Mouse (Mus musculus): ENCODE results near the gene Ddc. TPM values are rescaled to one million over a fixed set of nuclear protein-coding genes. Genes with fewer than 3 reads are reported as not detected.
A peak's percentile ranks its signal among the peaks of the same experiment; 100 is the strongest.

Ddc gene
- polyA plus RNA-seq, 1 experiment from 2014 or later = 11.9 TPM

DNA sequence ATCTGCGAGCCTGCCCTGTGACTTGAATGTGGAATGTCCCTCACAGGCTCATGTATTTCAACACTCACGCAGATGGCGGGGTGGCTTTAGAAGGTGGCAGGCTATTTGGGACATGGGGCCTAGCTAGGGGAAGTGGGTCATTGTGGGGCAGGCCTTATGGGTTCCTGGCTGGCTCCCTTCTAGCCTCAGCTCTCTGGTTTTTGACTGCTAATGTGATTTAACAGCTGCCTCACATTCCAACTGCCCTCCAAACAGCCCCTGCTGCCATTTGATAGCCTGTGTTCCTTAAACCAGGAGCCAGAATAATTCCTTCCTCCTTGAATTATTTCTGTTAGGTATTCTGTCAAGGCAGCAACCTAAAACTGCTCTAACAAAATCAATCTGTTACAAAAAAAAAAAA, 41.0 kb downstream of the Ddc start:
- H3K9ac ChIP-seq (ENCODE audit: low read depth, low read length) = no peak overlapping the region
- no peaks in the 10 kb centered on the region for H3K36me3 ChIP-seq (ENCODE audit: control insufficient read depth, insufficient read depth, low read length)
- peaks cover 11% of the 10 kb centered on the region for H3K4me1 ChIP-seq (ENCODE audit: control insufficient read depth, insufficient read depth, low read depth, low read length)
- 93% methylated on average over 3 of the region's 3 CpGs for WGBS
- H3K27ac ChIP-seq (ENCODE audit: low read depth, low read length) = no peak overlapping the region
- no peak overlapping the region for H3K4me2 ChIP-seq (ENCODE audit: low read length)
- H3K4me3 ChIP-seq (ENCODE audit: low read length) = no peak overlapping the region
- H3K27me3 ChIP-seq (replicated peaks; ENCODE audit: control insufficient read depth, insufficient read depth, low read length) = no peaks in the 10 kb centered on the region
- no peaks in the 10 kb centered on the region for H3K9me3 ChIP-seq (ENCODE audit: control insufficient read depth, low read length)
- no peak for ATAC-seq

DNA sequence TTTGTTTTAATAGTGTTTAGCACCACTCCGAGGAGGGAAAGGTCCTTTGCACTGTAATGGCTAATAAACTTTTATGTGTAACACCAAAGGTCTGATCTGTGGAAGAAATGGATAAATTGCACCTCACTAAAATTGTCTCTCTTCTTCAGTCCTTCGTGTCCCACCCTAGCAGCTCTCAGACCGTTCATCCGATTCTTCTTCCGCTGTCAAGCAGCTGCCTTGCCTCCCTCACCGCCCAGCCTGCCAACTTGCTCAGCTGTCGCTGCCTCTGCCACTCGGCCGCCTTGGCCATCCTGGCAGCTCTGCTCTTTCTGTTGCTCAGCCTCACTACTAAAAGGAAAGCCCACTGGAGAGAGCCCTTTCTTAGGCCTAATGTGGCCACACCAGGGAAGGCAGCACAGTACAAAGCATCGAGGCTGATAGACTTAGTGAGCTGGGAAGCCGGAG, 42.2 kb downstream of the Ddc start:
- H3K4me2 ChIP-seq (ENCODE audit: low read length) = 0 out of 2 replicates have a peak overlapping the region, but pooled peaks have one; percentile 5
- WGBS = 23% methylated on average over 11 of the region's 11 CpGs
- H3K27ac ChIP-seq (ENCODE audit: low read depth, low read length) = peak overlapping the region; percentile 36; the same call in 1 of the 2 replicates
- H3K9ac ChIP-seq (ENCODE audit: low read depth, low read length) = 0 out of 2 replicates have a peak overlapping the region, but pooled peaks have one; percentile 4
- H3K9me3 ChIP-seq (ENCODE audit: control insufficient read depth, low read length) = no peaks in the 10 kb centered on the region
- H3K27me3 ChIP-seq (replicated peaks; ENCODE audit: control insufficient read depth, insufficient read depth, low read length) = no peaks in the 10 kb centered on the region
- H3K4me3 ChIP-seq (ENCODE audit: low read length) = no peak overlapping the region
- H3K4me1 ChIP-seq (ENCODE audit: control insufficient read depth, insufficient read depth, low read depth, low read length) = peaks cover 11% of the 10 kb centered on the region
- no peaks in the 10 kb centered on the region for H3K36me3 ChIP-seq (ENCODE audit: control insufficient read depth, insufficient read depth, low read length)
- ATAC-seq = peak; percentile 72

DNA sequence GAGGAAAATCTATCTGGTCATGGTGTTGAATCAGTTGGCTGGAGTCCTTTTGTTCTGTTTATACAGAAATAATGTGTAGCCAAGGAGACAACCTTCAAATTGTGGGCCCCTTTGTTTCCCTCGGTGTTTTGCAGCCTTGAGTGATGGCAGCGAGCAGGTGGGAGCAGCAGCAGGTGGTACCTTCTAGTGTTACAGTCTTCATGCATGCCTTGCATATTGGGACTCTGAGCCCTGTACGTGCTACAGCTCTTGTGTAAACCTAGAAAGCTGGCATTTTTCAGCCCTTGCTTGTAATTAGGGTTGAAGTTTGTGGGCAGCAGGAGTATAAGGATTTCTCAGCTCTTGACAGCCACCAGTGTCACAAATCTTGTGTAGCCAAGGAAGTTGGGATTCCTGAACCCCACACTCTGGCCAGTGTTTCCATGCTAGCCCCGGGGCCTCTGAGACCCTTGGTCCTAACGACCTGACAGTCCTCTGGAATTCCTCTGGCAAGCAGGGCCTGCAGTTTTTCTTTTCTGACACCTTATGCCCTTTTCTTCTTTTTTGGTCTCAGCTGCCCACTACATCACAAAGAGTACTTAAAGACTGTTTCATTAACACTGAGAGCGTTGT, 42.8 kb downstream of the Ddc start:
- Histone ChIP-seq H3K36me3 (ENCODE audit: control insufficient read depth, insufficient read depth, low read length) (no peaks in the 10 kb centered on the region), H3K9ac (ENCODE audit: low read depth, low read length) (no peak overlapping the region), H3K9me3 (ENCODE audit: control insufficient read depth, low read length) (no peaks in the 10 kb centered on the region), H3K27me3 (replicated peaks; ENCODE audit: control insufficient read depth, insufficient read depth, low read length) (no peaks in the 10 kb centered on the region), H3K4me2 (ENCODE audit: low read length) (no peak overlapping the region), H3K4me3 (ENCODE audit: low read length) (no peak overlapping the region), H3K4me1 (ENCODE audit: control insufficient read depth, insufficient read depth, low read depth, low read length) (peaks cover 15% of the 10 kb centered on the region), H3K27ac (ENCODE audit: low read depth, low read length) (no peak overlapping the region)
- 16% methylated on average over 6 of the region's 6 CpGs for WGBS
- no peak for ATAC-seq

DNA sequence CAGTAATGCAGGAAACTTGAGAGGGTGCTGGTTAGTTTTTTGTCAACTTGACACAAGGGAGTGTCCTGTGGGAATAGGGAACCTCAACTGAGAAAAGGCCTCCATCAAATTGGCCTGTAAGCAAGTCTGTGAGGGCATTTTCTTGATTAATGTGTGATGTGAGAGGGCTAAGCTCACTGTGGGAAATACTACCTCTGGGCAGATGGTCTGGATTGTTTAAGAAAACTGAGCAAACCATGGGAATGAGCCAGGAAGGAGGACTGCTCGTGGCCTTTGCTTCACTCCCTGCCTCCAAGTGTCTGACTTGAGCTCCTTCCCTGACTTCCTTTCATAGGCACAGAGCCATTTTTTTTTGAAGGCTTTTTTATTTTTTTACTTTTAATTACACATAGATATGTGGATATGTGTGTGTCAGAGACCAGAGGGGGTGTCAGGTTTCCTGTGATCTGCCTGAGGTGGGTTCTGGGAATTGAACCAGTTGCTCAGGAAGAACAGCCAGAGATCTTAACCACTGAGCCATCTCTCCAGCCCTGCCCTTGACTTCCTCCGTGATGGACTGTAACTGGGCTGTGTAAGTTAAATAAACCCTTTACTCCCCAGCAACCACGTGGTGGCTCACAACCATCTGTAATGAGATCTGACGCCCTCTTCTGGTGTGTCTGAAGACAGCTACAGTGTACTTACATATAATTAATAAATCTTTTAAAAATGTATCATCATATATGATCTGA, 44.0 kb downstream of the Ddc start:
- no peak for ATAC-seq
- 49% methylated on average over 4 of the region's 4 CpGs for WGBS
- H3K4me3 ChIP-seq (ENCODE audit: low read length) = no peak overlapping the region
- H3K27ac ChIP-seq (ENCODE audit: low read depth, low read length) = no peak overlapping the region
- no peak overlapping the region for H3K4me2 ChIP-seq (ENCODE audit: low read length)
- H3K4me1 ChIP-seq (ENCODE audit: control insufficient read depth, insufficient read depth, low read depth, low read length) = peaks cover 16% of the 10 kb centered on the region
- H3K9me3 ChIP-seq (ENCODE audit: control insufficient read depth, low read length) = no peaks in the 10 kb centered on the region
- no peak overlapping the region for H3K9ac ChIP-seq (ENCODE audit: low read depth, low read length)
- no peaks in the 10 kb centered on the region for H3K36me3 ChIP-seq (ENCODE audit: control insufficient read depth, insufficient read depth, low read length)
- no peaks in the 10 kb centered on the region for H3K27me3 ChIP-seq (replicated peaks; ENCODE audit: control insufficient read depth, insufficient read depth, low read length)

DNA sequence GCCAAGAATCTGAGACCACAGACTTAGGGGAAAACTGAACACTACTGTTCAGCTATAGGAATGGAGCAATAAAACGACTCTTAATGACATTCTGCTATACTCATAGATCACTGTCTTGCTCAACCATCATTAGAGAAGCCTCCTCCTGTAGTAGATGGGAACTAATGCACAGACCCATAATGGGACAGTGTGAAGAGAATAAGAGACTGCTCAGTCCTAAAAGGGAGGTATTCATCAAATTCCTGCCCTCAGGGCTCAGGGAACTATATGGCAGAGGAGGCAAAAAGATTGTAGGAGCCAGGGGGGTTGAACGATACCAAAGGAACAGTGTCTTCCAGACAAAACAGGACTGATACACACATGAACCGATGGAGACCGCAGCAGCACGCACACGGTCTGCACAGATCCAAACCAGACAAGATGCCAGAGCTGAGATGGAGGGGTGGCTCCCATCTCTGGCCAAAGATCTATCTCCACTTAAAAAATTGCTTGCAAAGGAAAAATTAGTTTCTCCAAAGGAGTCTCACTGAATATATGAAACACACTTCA, 45.9 kb downstream of the Ddc start:
- no peaks in the 10 kb centered on the region for H3K27me3 ChIP-seq (replicated peaks; ENCODE audit: control insufficient read depth, insufficient read depth, low read length)
- no peak overlapping the region for H3K4me2 ChIP-seq (ENCODE audit: low read length)
- no peak overlapping the region for H3K27ac ChIP-seq (ENCODE audit: low read depth, low read length)
- no peaks in the 10 kb centered on the region for H3K36me3 ChIP-seq (ENCODE audit: control insufficient read depth, insufficient read depth, low read length)
- peak; percentile 32; the same call in 1 of the 2 replicates for ATAC-seq
- 72% methylated on average over 6 of the region's 6 CpGs for WGBS
- H3K9ac ChIP-seq (ENCODE audit: low read depth, low read length) = no peak overlapping the region
- H3K4me1 ChIP-seq (ENCODE audit: control insufficient read depth, insufficient read depth, low read depth, low read length) = peaks cover 16% of the 10 kb centered on the region
- H3K4me3 ChIP-seq (ENCODE audit: low read length) = no peak overlapping the region
- no peaks in the 10 kb centered on the region for H3K9me3 ChIP-seq (ENCODE audit: control insufficient read depth, low read length)

DNA sequence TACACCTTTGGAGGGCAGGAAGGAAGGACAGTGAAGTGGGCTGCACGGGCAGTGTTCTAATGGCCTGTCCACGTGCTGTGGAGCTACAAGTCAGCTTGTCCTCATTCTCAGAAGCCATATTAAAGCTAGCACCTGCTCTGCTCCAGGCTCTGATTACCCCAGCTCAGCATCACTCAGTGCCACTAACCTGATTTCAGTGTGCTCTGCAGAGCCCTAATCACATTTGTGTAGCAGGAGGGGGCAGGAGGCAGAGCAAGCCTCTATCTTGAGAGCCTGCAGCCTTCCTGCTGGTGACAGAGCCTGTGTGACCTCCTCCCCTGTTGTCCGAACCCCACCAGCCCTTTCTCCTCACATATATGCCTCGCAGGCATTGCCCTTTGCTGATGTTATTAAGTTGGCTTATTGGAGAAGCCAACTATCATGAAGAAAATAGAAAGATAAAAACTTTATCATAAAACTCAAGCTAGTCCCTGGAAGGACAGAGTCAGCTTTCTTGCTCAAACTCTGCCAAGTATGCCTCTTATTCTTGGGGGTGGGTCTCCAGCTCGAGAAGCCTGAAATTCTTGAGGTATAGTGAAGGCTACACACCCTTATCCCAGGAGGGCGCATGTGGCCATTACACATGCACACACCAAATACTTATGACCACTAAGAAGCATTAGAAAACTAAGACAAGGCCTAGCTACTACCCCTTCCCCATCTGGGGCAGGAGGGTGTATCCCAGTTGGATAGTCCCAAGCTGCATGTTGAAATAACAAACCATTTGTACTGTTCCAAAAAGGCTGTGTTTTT, 47.3 kb downstream of the Ddc start:
- Histone ChIP-seq H3K4me1 (ENCODE audit: control insufficient read depth, insufficient read depth, low read depth, low read length) (peaks cover 9% of the 10 kb centered on the region), H3K27me3 (replicated peaks; ENCODE audit: control insufficient read depth, insufficient read depth, low read length) (no peaks in the 10 kb centered on the region), H3K27ac (ENCODE audit: low read depth, low read length) (no peak overlapping the region; the same call in 1 of the 2 replicates), H3K9me3 (ENCODE audit: control insufficient read depth, low read length) (no peaks in the 10 kb centered on the region), H3K4me2 (ENCODE audit: low read length) (no peak overlapping the region), H3K36me3 (ENCODE audit: control insufficient read depth, insufficient read depth, low read length) (no peaks in the 10 kb centered on the region), H3K4me3 (ENCODE audit: low read length) (no peak overlapping the region), H3K9ac (ENCODE audit: low read depth, low read length) (no peak overlapping the region)
- peak; percentile 60 for ATAC-seq
- WGBS = 65% methylated on average over 6 of the region's 6 CpGs

DNA sequence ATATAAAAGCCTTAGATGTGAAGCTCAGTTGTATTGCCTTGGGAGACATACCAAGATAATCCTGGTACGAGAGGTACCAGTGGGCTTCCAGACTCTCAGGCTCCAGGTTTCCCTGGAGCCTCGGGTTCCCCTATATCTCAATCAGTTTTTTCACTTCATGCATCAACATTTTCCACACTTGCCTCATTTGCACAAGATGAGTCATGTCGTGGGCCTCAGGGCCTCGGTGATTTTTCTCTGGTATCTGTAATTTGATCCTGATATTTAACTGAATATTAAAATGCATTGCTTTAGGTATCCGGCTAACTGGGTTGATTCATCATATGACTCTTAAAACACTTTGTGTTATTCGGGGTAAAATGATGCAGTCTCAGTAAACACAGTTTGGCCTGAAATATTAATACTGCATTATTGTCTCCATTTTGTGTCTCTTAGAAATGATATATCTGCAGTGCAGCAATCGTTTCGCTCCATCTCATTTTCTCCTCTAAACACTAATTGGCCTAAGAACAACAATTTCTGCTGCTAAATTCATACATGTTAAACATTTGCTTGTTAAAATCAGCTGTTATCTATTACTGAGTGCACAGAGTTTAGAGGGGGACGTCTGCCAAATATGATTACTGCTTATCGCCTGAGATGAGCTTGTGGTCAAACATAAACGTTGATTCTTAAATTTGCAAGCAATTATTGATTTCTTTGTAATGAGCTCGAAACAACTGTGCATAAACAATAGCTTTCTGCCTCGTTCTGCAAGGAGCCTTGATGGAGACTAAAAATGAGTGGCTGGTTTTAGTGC, 48.2 kb downstream of the Ddc start:
- Histone ChIP-seq H3K27ac (ENCODE audit: low read depth, low read length) (no peak overlapping the region), H3K9ac (ENCODE audit: low read depth, low read length) (no peak overlapping the region), H3K9me3 (ENCODE audit: control insufficient read depth, low read length) (no peaks in the 10 kb centered on the region), H3K4me2 (ENCODE audit: low read length) (no peak overlapping the region), H3K4me1 (ENCODE audit: control insufficient read depth, insufficient read depth, low read depth, low read length) (peaks cover 5% of the 10 kb centered on the region; the same call in 1 of the 2 replicates), H3K27me3 (replicated peaks; ENCODE audit: control insufficient read depth, insufficient read depth, low read length) (no peaks in the 10 kb centered on the region), H3K4me3 (ENCODE audit: low read length) (no peak overlapping the region), H3K36me3 (ENCODE audit: control insufficient read depth, insufficient read depth, low read length) (no peaks in the 10 kb centered on the region)
- WGBS = 54% methylated on average over 13 of the region's 13 CpGs
- ATAC-seq = no peak

DNA sequence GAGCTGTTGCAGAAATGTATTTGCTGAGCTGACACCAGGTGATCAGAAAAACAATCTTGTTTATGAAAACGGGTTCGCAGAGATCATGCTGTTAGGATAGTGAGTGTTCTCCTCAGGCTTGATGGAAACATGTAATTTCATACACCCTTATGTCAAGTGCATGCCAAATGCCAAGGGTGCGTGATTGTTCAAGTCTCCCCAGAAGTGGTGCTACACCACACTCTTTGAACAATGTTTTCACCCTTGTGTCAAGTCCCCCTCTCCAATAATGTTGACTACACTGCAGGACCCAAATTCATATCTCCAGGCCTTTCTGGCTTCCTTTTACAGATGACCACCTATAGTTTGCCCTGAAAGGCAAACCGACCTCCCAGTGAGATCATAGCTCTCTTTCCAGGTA, 49.5 kb downstream of the Ddc start:
- WGBS = 92% methylated on average over 4 of the region's 4 CpGs
- H3K4me2 ChIP-seq (ENCODE audit: low read length) = no peak overlapping the region
- no peaks in the 10 kb centered on the region for H3K27me3 ChIP-seq (replicated peaks; ENCODE audit: control insufficient read depth, insufficient read depth, low read length)
- H3K36me3 ChIP-seq (ENCODE audit: control insufficient read depth, insufficient read depth, low read length) = no peaks in the 10 kb centered on the region
- no peak overlapping the region for H3K4me3 ChIP-seq (ENCODE audit: low read length)
- H3K4me1 ChIP-seq (ENCODE audit: control insufficient read depth, insufficient read depth, low read depth, low read length) = peaks cover 5% of the 10 kb centered on the region; the same call in 1 of the 2 replicates
- H3K27ac ChIP-seq (ENCODE audit: low read depth, low read length) = no peak overlapping the region
- H3K9ac ChIP-seq (ENCODE audit: low read depth, low read length) = no peak overlapping the region
- ATAC-seq = no peak
- H3K9me3 ChIP-seq (ENCODE audit: control insufficient read depth, low read length) = no peaks in the 10 kb centered on the region

Data from hindbrain, embryonic 16.5 days (tissue).